Mouse (Mus musculus): ENCODE data around the gene Ddx31. TPM values are rescaled to one million over a fixed set of nuclear protein-coding genes. Genes with fewer than 3 reads are reported as not detected.

The Ddx31 gene
- polyA plus RNA-seq, 1 experiment = 0.71 TPM

- no peak overlapping the region for H3K27ac ChIP-seq (replicated peaks; ENCODE audit: low read depth, low read length)
- H3K4me3 ChIP-seq (ENCODE audit: insufficient read depth, low read depth, low read length) = no peak overlapping the region
- no peaks in the 10 kb centered on the region; the same call in 1 of the 2 replicates for H3K4me1 ChIP-seq (ENCODE audit: control insufficient read depth, insufficient read depth, insufficient read length, low read length)
These were observed 1.8 kb downstream of the Ddx31 start for GRCm38 (mm10) chr2:28842042-28842441.

- H3K27ac ChIP-seq (replicated peaks; ENCODE audit: low read depth, low read length) = no peak overlapping the region
- no peak overlapping the region for H3K4me3 ChIP-seq (ENCODE audit: insufficient read depth, low read depth, low read length)
These were observed 8.7 kb downstream of the Ddx31 start for GRCm38 (mm10) chr2:28848879-28849278.

GRCm38 (mm10) chr2:28852594-28852993 lies 12.4 kb downstream of the Ddx31 start:
- no peaks in the 10 kb centered on the region for H3K4me1 ChIP-seq (ENCODE audit: control insufficient read depth, insufficient read depth, insufficient read length, low read length)
- H3K4me3 ChIP-seq (ENCODE audit: insufficient read depth, low read depth, low read length) = no peak overlapping the region
- no peak overlapping the region for H3K27ac ChIP-seq (replicated peaks; ENCODE audit: low read depth, low read length)

More at GRCm38 (mm10) chr2:28848879-28849278, 8.7 kb downstream of the Ddx31 start:
- no peaks in the 10 kb centered on the region for H3K4me1 ChIP-seq (ENCODE audit: control insufficient read depth, insufficient read depth, insufficient read length, low read length)

- no peaks in the 10 kb centered on the region for H3K4me1 ChIP-seq (ENCODE audit: control insufficient read depth, insufficient read depth, insufficient read length, low read length)
- no peak overlapping the region for H3K27ac ChIP-seq (replicated peaks; ENCODE audit: low read depth, low read length)
- no peak overlapping the region for H3K4me3 ChIP-seq (ENCODE audit: insufficient read depth, low read depth, low read length)
These were observed 15.6 kb downstream of the Ddx31 start for GRCm38 (mm10) chr2:28855773-28856172.

- Histone ChIP-seq H3K4me1 (ENCODE audit: control insufficient read depth, insufficient read depth, insufficient read length, low read length) (no peaks in the 10 kb centered on the region), H3K4me3 (ENCODE audit: insufficient read depth, low read depth, low read length) (no peak overlapping the region), H3K27ac (replicated peaks; ENCODE audit: low read depth, low read length) (no peak overlapping the region)
These were observed 19.1 kb downstream of the Ddx31 start for GRCm38 (mm10) chr2:28859303-28859702.

GRCm38 (mm10) chr2:28860678-28861423 lies 20.6 kb downstream of the Ddx31 start:
- Histone ChIP-seq H3K4me3 (ENCODE audit: insufficient read depth, low read depth, low read length) (no peak overlapping the region), H3K4me1 (ENCODE audit: control insufficient read depth, insufficient read depth, insufficient read length, low read length) (no peaks in the 10 kb centered on the region), H3K27ac (replicated peaks; ENCODE audit: low read depth, low read length) (no peak overlapping the region)

GRCm38 (mm10) chr2:28863857-28864256 lies 23.7 kb downstream of the Ddx31 start:
- H3K4me3 ChIP-seq (ENCODE audit: insufficient read depth, low read depth, low read length) = no peak overlapping the region
- no peak overlapping the region for H3K27ac ChIP-seq (replicated peaks; ENCODE audit: low read depth, low read length)
- no peaks in the 10 kb centered on the region for H3K4me1 ChIP-seq (ENCODE audit: control insufficient read depth, insufficient read depth, insufficient read length, low read length)

- H3K4me1 ChIP-seq (ENCODE audit: control insufficient read depth, insufficient read depth, insufficient read length, low read length) = no peaks in the 10 kb centered on the region
- H3K27ac ChIP-seq (replicated peaks; ENCODE audit: low read depth, low read length) = no peak overlapping the region
- H3K4me3 ChIP-seq (ENCODE audit: insufficient read depth, low read depth, low read length) = no peak overlapping the region
These were observed 27.3 kb downstream of the Ddx31 start for GRCm38 (mm10) chr2:28867495-28867894.

- no peaks in the 10 kb centered on the region for H3K4me1 ChIP-seq (ENCODE audit: control insufficient read depth, insufficient read depth, insufficient read length, low read length)
- H3K27ac ChIP-seq (replicated peaks; ENCODE audit: low read depth, low read length) = no peak overlapping the region
- H3K4me3 ChIP-seq (ENCODE audit: insufficient read depth, low read depth, low read length) = no peak overlapping the region
These were observed 35.3 kb downstream of the Ddx31 start for GRCm38 (mm10) chr2:28875554-28875953.

- Histone ChIP-seq H3K4me1 (ENCODE audit: control insufficient read depth, insufficient read depth, insufficient read length, low read length) (peaks cover 6% of the 10 kb centered on the region; the same call in 1 of the 2 replicates), H3K27ac (replicated peaks; ENCODE audit: low read depth, low read length) (no peak overlapping the region)
These were observed 41.1 kb downstream of the Ddx31 start for GRCm38 (mm10) chr2:28881275-28881674.

GRCm38 (mm10) chr2:28882047-28882446 lies 41.8 kb downstream of the Ddx31 start:
- peaks cover 6% of the 10 kb centered on the region; the same call in 1 of the 2 replicates for H3K4me1 ChIP-seq (ENCODE audit: control insufficient read depth, insufficient read depth, insufficient read length, low read length)
- H3K27ac ChIP-seq (replicated peaks; ENCODE audit: low read depth, low read length) = no peak overlapping the region
- H3K4me3 ChIP-seq (ENCODE audit: insufficient read depth, low read depth, low read length) = no peak overlapping the region

More at GRCm38 (mm10) chr2:28881275-28881674, 41.1 kb downstream of the Ddx31 start:
- H3K4me3 ChIP-seq (ENCODE audit: insufficient read depth, low read depth, low read length) = no peak overlapping the region

GRCm38 (mm10) chr2:28882826-28883485 lies 42.8 kb downstream of the Ddx31 start:
- peaks cover 6% of the 10 kb centered on the region; the same call in 1 of the 2 replicates for H3K4me1 ChIP-seq (ENCODE audit: control insufficient read depth, insufficient read depth, insufficient read length, low read length)
- no peak overlapping the region for H3K4me3 ChIP-seq (ENCODE audit: insufficient read depth, low read depth, low read length)
- H3K27ac ChIP-seq (replicated peaks; ENCODE audit: low read depth, low read length) = no peak overlapping the region

- H3K27ac ChIP-seq (replicated peaks; ENCODE audit: low read depth, low read length) = no peak overlapping the region
These were observed 44.7 kb downstream of the Ddx31 start for GRCm38 (mm10) chr2:28884914-28885313.

GRCm38 (mm10) chr2:28892796-28893195 lies 52.6 kb downstream of the Ddx31 start:
- H3K27ac ChIP-seq (replicated peaks; ENCODE audit: low read depth, low read length) = no peak overlapping the region
- H3K4me3 ChIP-seq (ENCODE audit: insufficient read depth, low read depth, low read length) = no peak overlapping the region
- no peaks in the 10 kb centered on the region for H3K4me1 ChIP-seq (ENCODE audit: control insufficient read depth, insufficient read depth, insufficient read length, low read length)

More at GRCm38 (mm10) chr2:28884914-28885313, 44.7 kb downstream of the Ddx31 start:
- H3K4me3 ChIP-seq (ENCODE audit: insufficient read depth, low read depth, low read length) = no peak overlapping the region
- peaks cover 6% of the 10 kb centered on the region; the same call in 1 of the 2 replicates for H3K4me1 ChIP-seq (ENCODE audit: control insufficient read depth, insufficient read depth, insufficient read length, low read length)

- Histone ChIP-seq H3K4me3 (ENCODE audit: insufficient read depth, low read depth, low read length) (no peak overlapping the region), H3K4me1 (ENCODE audit: control insufficient read depth, insufficient read depth, insufficient read length, low read length) (no peaks in the 10 kb centered on the region), H3K27ac (replicated peaks; ENCODE audit: low read depth, low read length) (no peak overlapping the region)
These were observed 53.3 kb downstream of the Ddx31 start for GRCm38 (mm10) chr2:28893526-28893925.
